Mouse (Mus musculus): ENCODE results near the gene Csf2. TPM values are rescaled to one million over a fixed set of nuclear protein-coding genes. Genes with fewer than 3 reads are reported as not detected.

Csf2 gene
- polyA plus RNA-seq, 1 experiment from 2014 or later = not detected

GRCm38 (mm10) chr11:54256624-54257376, 7.3 kb upstream of the Csf2 start:
- Histone ChIP-seq H3K27ac (no peak overlapping the region), H3K36me3 (ENCODE audit: inconsistent target) (no peaks in the 10 kb centered on the region), H3K4me3 (ENCODE audit: inconsistent target) (no peak overlapping the region), H3K79me2 (ENCODE audit: inconsistent target) (no peaks in the 10 kb centered on the region)
- WGBS (ENCODE audit: missing documents) = 72% methylated on average over 3 of the region's 3 CpGs

GRCm38 (mm10) chr11:54254114-54254513, 4.6 kb upstream of the Csf2 start:
- 20% methylated on average over 4 of the region's 4 CpGs for WGBS (ENCODE audit: missing documents)
- no peaks in the 10 kb centered on the region for H3K79me2 ChIP-seq (ENCODE audit: inconsistent target)
- no peak overlapping the region for H3K27ac ChIP-seq

GRCm38 (mm10) chr11:54250575-54250974, 1.1 kb upstream of the Csf2 start:
- 94% methylated on average over 11 of the region's 11 CpGs for WGBS (ENCODE audit: missing documents)
- no peaks in the 10 kb centered on the region for H3K36me3 ChIP-seq (ENCODE audit: inconsistent target)
- H3K27ac ChIP-seq = no peak overlapping the region
- H3K4me3 ChIP-seq (ENCODE audit: inconsistent target) = no peak overlapping the region
- H3K79me2 ChIP-seq (ENCODE audit: inconsistent target) = no peaks in the 10 kb centered on the region

More at GRCm38 (mm10) chr11:54254114-54254513, 4.6 kb upstream of the Csf2 start:
- no peak overlapping the region for H3K4me3 ChIP-seq (ENCODE audit: inconsistent target)
- no peaks in the 10 kb centered on the region for H3K36me3 ChIP-seq (ENCODE audit: inconsistent target)

- Histone ChIP-seq H3K36me3 (ENCODE audit: inconsistent target) (no peaks in the 10 kb centered on the region), H3K27ac (no peak overlapping the region), H3K4me3 (ENCODE audit: inconsistent target) (no peak overlapping the region), H3K79me2 (ENCODE audit: inconsistent target) (no peaks in the 10 kb centered on the region)
- WGBS (ENCODE audit: missing documents) = 75% methylated on average over 3 of the region's 3 CpGs
Observed at GRCm38 (mm10) chr11:54249748-54250147, 281 bp upstream of the Csf2 start.

DNA sequence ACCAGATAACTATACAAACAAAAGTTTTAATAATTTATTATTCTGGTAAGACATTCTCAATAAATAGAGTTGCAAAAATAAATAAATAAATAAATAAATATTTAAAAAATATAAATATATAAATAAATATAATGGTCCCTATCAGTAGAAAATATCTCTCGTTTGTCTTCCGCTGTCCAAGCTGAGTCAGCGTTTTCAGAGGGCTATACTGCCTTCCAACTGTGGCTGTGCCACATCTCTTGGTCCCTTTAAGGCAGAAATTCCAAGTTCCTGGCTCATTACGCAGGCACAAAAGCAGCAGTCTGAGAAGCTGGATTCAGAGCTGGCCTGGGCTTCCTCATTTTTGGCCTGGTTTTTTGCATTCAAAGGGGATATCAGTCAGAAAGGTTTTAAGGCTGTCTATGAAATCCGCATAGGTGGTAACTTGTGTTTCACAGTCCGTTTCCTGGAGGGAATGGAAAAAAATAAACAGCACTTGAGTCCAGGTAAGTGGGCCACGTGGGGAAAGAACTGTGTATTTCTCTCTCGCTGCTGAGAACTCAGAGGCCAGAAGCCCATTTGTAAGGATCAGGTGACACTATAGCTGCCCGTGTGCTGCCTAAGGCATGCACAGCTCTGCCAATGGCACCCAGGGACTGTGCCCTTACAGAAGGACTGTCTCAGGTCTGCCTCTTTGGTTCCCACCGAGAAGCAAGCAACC, 2.1 kb downstream of the Csf2 start:
- Histone ChIP-seq H3K36me3 (ENCODE audit: inconsistent target) (no peaks in the 10 kb centered on the region), H3K79me2 (ENCODE audit: inconsistent target) (no peaks in the 10 kb centered on the region), H3K4me3 (ENCODE audit: inconsistent target) (no peak overlapping the region), H3K27ac (no peak overlapping the region)
- WGBS (ENCODE audit: missing documents) = 94% methylated on average over 10 of the region's 10 CpGs

DNA sequence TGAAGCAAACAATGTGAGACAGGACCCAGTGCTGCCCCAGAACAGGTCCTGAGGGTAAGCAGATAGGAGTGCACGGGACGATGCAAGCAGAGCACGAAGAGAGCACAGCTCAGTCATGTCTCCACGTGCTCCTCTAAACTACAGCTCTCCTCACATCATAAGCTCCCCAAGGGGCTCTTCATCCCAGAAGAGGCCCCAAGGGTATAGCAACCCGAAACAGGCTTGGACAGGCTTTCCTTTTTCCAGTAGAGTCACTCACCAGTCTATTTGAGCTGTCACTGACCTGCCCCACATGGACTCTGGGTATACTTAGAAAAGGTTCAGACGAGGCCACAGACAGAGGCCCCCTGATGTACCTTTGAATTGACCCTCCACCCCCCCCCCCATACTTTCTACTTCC, 5.0 kb downstream of the Csf2 start:
- no peak overlapping the region for H3K27ac ChIP-seq
- no peaks in the 10 kb centered on the region for H3K36me3 ChIP-seq (ENCODE audit: inconsistent target)
- H3K79me2 ChIP-seq (ENCODE audit: inconsistent target) = no peaks in the 10 kb centered on the region
- 92% methylated on average over 6 of the region's 6 CpGs for WGBS (ENCODE audit: missing documents)
- H3K4me3 ChIP-seq (ENCODE audit: inconsistent target) = no peak overlapping the region

- 92% methylated on average over 3 of the region's 3 CpGs for WGBS (ENCODE audit: missing documents)
- H3K79me2 ChIP-seq (ENCODE audit: inconsistent target) = no peaks in the 10 kb centered on the region
- H3K27ac ChIP-seq = no peak overlapping the region
Observed at GRCm38 (mm10) chr11:54242494-54242893, 7.0 kb downstream of the Csf2 start.

GRCm38 (mm10) chr11:54236939-54237338, 12.5 kb downstream of the Csf2 start:
- Histone ChIP-seq H3K36me3 (ENCODE audit: inconsistent target) (no peaks in the 10 kb centered on the region), H3K4me3 (ENCODE audit: inconsistent target) (no peak overlapping the region), H3K27ac (no peak overlapping the region), H3K79me2 (ENCODE audit: inconsistent target) (no peaks in the 10 kb centered on the region)
- WGBS (ENCODE audit: missing documents) = 7% methylated on average over 2 of the region's 2 CpGs

More at GRCm38 (mm10) chr11:54242494-54242893, 7.0 kb downstream of the Csf2 start:
- Histone ChIP-seq H3K4me3 (ENCODE audit: inconsistent target) (no peak overlapping the region), H3K36me3 (ENCODE audit: inconsistent target) (no peaks in the 10 kb centered on the region)

GRCm38 (mm10) chr11:54227478-54227877, 22.0 kb downstream of the Csf2 start:
- H3K79me2 ChIP-seq (ENCODE audit: inconsistent target) = no peaks in the 10 kb centered on the region
- WGBS (ENCODE audit: missing documents) = 100% methylated on average over 2 of the region's 2 CpGs
- H3K4me3 ChIP-seq (ENCODE audit: inconsistent target) = no peak overlapping the region
- no peaks in the 10 kb centered on the region for H3K36me3 ChIP-seq (ENCODE audit: inconsistent target)
- H3K27ac ChIP-seq = no peak overlapping the region

GRCm38 (mm10) chr11:54224475-54224986, 24.9 kb downstream of the Csf2 start:
- no peaks in the 10 kb centered on the region for H3K36me3 ChIP-seq (ENCODE audit: inconsistent target)
- H3K4me3 ChIP-seq (ENCODE audit: inconsistent target) = no peak overlapping the region
- no peak overlapping the region for H3K27ac ChIP-seq
- WGBS (ENCODE audit: missing documents) = 83% methylated on average over 5 of the region's 5 CpGs
- no peaks in the 10 kb centered on the region for H3K79me2 ChIP-seq (ENCODE audit: inconsistent target)

DNA sequence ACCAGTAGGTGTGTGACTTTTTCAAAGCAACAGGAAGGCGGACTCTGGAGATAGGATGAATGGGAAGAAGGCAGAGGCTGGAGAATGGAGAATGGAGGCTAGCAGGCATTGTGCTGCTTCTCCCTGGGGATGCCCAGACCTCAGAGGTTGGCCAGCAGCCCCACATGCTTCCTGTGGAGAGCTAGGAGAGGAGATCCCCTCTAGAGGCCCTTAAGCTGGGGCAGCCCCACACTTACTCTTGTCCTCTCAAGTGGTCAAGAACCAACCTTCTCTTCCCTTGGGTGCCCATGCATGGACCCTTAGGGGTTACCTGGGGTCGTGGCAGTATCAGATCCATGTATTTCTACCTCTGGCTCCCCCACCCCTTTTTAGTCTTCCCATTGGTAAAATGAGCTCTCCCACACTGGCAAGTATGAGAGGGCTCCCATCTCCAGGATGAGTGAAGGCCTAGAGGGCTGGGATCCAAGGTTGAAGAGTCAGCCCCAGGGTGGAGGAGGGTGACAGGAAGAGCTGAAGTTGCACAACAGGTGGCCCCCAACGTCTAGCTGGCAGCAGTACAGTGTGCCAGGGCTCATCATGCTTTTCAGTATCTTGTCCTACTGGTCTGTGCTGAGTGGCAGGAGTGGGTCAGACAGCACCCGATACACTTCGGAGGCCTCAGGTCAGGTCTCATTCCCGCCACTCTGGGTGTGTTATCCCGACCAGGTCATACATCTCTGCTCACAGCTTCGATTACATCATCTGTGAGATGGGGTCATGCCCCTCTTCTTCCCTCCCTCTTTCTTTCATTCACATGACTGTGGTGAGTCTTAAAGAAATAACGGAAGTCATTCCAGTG, 25.6 kb downstream of the Csf2 start:
- H3K79me2 ChIP-seq (ENCODE audit: inconsistent target) = no peaks in the 10 kb centered on the region
- H3K36me3 ChIP-seq (ENCODE audit: inconsistent target) = no peaks in the 10 kb centered on the region
- no peak overlapping the region for H3K4me3 ChIP-seq (ENCODE audit: inconsistent target)
- 64% methylated on average over 9 of the region's 9 CpGs for WGBS (ENCODE audit: missing documents)
- no peak overlapping the region for H3K27ac ChIP-seq

GRCm38 (mm10) chr11:54219903-54220740, 29.3 kb downstream of the Csf2 start:
- 68% methylated on average over 6 of the region's 6 CpGs for WGBS (ENCODE audit: missing documents)

GRCm38 (mm10) chr11:54219191-54219590, 30.3 kb downstream of the Csf2 start:
- H3K36me3 ChIP-seq (ENCODE audit: inconsistent target) = no peaks in the 10 kb centered on the region
- H3K27ac ChIP-seq = no peak overlapping the region
- no peak overlapping the region for H3K4me3 ChIP-seq (ENCODE audit: inconsistent target)
- H3K79me2 ChIP-seq (ENCODE audit: inconsistent target) = no peaks in the 10 kb centered on the region
- 23% methylated on average over 1 of the region's 1 CpGs for WGBS (ENCODE audit: missing documents)

More at GRCm38 (mm10) chr11:54219903-54220740, 29.3 kb downstream of the Csf2 start:
- no peak overlapping the region for H3K4me3 ChIP-seq (ENCODE audit: inconsistent target)
- H3K36me3 ChIP-seq (ENCODE audit: inconsistent target) = no peaks in the 10 kb centered on the region
- no peak overlapping the region for H3K27ac ChIP-seq
- H3K79me2 ChIP-seq (ENCODE audit: inconsistent target) = no peaks in the 10 kb centered on the region

DNA sequence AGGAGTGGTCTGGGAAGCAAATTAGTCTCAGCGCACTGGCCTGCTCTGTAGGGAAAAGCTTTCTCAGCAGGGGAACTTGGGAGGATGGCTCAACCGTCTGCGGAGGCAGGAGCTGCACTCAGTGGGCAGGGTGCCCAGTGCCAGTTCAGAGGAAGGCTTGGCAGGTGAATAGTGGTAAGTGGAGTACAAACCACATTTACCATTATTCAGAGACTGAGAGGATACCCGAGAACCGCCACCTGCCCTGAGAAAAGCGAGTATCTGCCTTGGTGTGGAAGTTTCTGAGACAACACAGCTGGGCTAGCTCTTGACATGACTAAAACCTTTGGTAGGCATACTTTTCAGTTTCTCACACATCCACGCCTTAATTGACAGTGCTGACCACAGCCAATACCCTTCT, 32.1 kb downstream of the Csf2 start:
- 68% methylated on average over 7 of the region's 7 CpGs for WGBS (ENCODE audit: missing documents)
- Histone ChIP-seq H3K4me3 (ENCODE audit: inconsistent target) (no peak overlapping the region), H3K27ac (no peak overlapping the region)

More for the DNA sequence above, 32.1 kb downstream of the Csf2 start:
- Histone ChIP-seq H3K36me3 (ENCODE audit: inconsistent target) (no peaks in the 10 kb centered on the region), H3K79me2 (ENCODE audit: inconsistent target) (no peaks in the 10 kb centered on the region)

Data from macrophage (primary cell).